Mouse (Mus musculus) left cerebral cortex, adult 2 months (tissue): ENCODE measurements around the gene Fnip1. TPM values are rescaled to one million over a fixed set of nuclear protein-coding genes. Genes with fewer than 3 reads are reported as not detected.
A peak's percentile ranks its signal among the peaks of the same experiment; 100 is the strongest.
"Not testable (repeated sequence)": the region's sequence is repeated elsewhere in the genome, so short reads cannot be mapped to it uniquely, and the experiment has no call there.

Source experiments
- DNase-seq, 2 experiments: peaks; one replicate each; pipeline ENCODE4 v3.0.0; 2021 to 2022; ENCODE audit warnings: low spot score in 2 of 2, mixed read lengths in 1 of 2; ENCODE audit errors: extremely low spot score in 1 of 2
- H3K27ac ChIP-seq: fragments of 200-600 bp; 2 replicates; pipeline ENCODE4 v1.8.1; 2022
- H3K4me3 ChIP-seq: fragments of 200-600 bp; 2 replicates; pipeline ENCODE4 v1.8.1; 2022
- CTCF ChIP-seq: fragments of 200-600 bp; IDR thresholded peaks from 2 replicates; pipeline ENCODE4 v1.8.1; 2022; ENCODE audit warnings: antibody characterized with exemption, mild to moderate bottlenecking, moderate library complexity
- intact Hi-C: fragments of 180-260 bp; cut with DNase I; formaldehyde crosslinking; loops from one replicate; pipeline ENCODE4 v1.15.1; 2025
- long read RNA-seq, 2 experiments: library from polyadenylated mRNA; stranded (forward); transcript quantifications; one replicate each; pipeline ENCODE4 v2.0.0; 2021; ENCODE audit warnings: borderline mapping rate in 2 of 2
- total RNA-seq, 2 experiments: library from RNA; stranded (reverse); gene quantifications; 2 replicates each; pipeline ENCODE4 v1.2.3; 2021

The Fnip1 gene
- 10 to 100 TPM; 36.3 to 38.3 TPM for total RNA-seq
- long read RNA-seq, experiment 1, full-length matches to known transcripts, result 13 of 22 reads
- long read RNA-seq, experiment 1, partial matches to known transcripts, result 6 of 22 reads
- long read RNA-seq, experiment 1, other reads (novel, unspliced or antisense), result 3 of 22 reads
- long read RNA-seq, experiment 2, full-length matches to known transcripts, result 6 of 11 reads
- long read RNA-seq, experiment 2, partial matches to known transcripts, result 1 of 11 reads
- long read RNA-seq, experiment 2, other reads (novel, unspliced or antisense), result 4 of 11 reads

DNA sequence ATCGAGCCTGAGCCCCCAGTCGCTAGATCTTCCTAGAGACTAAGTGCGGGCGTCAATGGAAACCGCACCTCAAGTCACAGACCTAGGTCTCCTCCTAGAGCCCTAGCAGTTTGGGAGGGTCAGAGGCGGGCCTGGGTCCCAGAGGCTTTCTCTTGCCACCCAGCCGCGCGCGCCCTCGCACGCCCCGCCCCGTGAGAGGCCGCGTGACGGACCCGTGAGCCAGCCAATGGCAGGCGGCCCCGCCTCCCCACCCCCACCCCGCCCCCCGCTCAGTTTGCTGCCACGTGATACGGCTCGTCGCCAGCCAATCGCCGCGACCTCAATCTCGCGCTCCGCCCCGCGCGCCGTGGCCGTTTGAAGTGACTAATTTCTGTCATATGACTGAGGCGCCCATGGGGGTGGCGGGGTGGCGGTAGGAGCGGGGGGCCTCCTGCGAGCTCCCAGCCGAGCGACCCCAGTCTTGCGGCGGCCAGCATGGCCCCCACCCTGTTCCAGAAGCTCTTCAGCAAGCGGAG is at the start of gene Fnip1:
TSS of gene Fnip1 (plus strand) at position 377 of the 515 bp plus-strand sequence.
- intact Hi-C loops, result loop anchor here (1.0 to 5.0 kb wide), 2 partner anchors 81 to 84 kb away; partner anchors contain the start of gene Rapgef6

DNA sequence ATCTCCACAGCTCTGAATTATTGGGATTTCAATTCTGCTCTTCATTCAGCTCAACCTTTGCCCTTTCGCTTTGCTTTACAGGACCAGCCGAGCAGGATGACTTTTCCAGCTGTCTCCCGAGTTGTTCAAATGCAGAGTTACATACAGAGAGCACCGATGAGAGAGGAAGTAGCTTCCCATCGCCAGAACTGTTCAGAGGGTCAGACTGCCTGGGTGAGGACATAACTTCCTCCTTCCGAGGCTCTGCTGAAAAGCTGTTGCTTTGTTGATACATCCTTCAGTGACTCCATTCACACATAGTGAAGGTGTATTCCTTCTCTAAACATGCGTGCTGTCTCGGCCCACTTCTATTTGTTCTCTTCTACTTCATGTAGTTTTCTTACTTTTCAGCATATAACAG is 47.6 kb upstream of the Fnip1 start:
- TF ChIP-seq CTCF, result no peak
- no peak for DNase-seq
- Histone ChIP-seq H3K4me3 (no peak overlapping the region), H3K27ac (no peak overlapping the region)
- intact Hi-C loops, result loop anchor here (10.0 kb wide), 1 partner anchor 236 kb away; no protein-coding TSS in a partner anchor

More for the DNA sequence above, at the start of gene Fnip1:
- peak within 1 kb of the TSS; percentile 67 for H3K4me3 ChIP-seq
- TF ChIP-seq CTCF, result no peak
- peak; percentile 92 to 94 for DNase-seq
- H3K27ac ChIP-seq, result peak within 1 kb of the TSS; percentile 99

DNA sequence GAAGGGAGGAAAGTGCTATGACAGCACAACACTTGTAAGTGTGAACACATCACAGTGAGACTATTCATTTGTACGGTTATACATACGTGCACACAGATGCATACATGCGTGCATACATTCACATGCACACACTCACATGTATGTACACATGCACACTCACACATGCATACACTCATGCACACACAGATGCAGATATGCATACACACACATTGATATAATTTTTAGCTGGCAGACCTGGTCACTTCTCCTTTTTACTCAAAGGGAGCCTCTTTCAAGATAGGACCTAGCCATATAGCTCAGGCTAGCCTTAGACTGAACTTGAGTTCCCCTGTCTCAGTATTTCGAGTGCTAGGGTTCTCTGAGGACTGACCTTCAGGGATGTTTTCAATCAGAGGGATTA is 46.7 kb upstream of the Fnip1 start:
- H3K4me3 ChIP-seq, result no peak overlapping the region
- intact Hi-C loops, result loop anchor here (10.0 kb wide), 1 partner anchor 237 kb away; no protein-coding TSS in a partner anchor
- DNase-seq, result no peak
- no peak for TF ChIP-seq CTCF
- no peak overlapping the region for H3K27ac ChIP-seq

DNA sequence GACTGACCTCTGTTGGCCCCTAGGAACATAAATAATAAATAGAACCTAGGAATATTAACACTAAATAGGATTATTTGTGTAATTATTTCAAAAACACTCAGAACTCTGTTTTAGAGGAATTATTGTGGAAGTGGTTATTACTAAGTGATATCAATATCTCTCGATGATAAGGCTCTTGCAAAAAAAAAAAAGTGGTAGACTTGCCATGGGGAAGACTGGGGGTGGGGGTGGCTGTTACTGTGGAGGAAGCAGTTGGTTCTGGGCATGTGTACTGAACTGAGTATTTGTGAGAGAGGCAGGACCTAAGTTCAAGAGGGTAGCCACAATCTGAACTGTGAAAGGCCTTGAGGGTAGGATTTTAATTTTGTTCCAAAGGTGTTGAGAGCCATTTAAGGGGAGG is 41.3 kb upstream of the Fnip1 start:
- DNase-seq, result no peak
- H3K4me3 ChIP-seq, result no peak overlapping the region
- no peak overlapping the region for H3K27ac ChIP-seq
- no peak for TF ChIP-seq CTCF
- intact Hi-C loops, result loop anchor here (10.0 kb wide), 1 partner anchor 242 kb away; no protein-coding TSS in a partner anchor

DNA sequence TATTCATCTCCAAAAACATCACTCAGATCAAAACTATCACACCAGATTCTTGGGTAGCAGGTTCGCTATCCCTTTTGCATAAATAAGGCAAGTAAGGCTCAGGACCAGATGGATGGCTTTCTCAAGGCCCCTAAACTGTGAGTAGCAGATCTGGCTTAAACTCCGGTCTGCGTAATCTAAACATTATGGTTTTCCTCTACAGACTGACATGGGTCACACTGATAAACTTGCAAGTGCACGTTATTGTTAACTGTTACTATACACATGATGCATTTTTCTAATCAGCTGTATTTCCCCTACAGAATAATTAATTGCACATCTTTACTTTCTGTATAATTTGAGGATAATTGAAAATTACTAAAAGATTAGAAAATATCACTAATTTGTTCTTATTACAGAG is 39.9 kb upstream of the Fnip1 start:
- DNase-seq, result no peak
- no peak for TF ChIP-seq CTCF
- intact Hi-C loops, result loop anchor here (10.0 kb wide), 1 partner anchor 243 kb away; no protein-coding TSS in a partner anchor
- Histone ChIP-seq H3K27ac (no peak overlapping the region), H3K4me3 (no peak overlapping the region)

DNA sequence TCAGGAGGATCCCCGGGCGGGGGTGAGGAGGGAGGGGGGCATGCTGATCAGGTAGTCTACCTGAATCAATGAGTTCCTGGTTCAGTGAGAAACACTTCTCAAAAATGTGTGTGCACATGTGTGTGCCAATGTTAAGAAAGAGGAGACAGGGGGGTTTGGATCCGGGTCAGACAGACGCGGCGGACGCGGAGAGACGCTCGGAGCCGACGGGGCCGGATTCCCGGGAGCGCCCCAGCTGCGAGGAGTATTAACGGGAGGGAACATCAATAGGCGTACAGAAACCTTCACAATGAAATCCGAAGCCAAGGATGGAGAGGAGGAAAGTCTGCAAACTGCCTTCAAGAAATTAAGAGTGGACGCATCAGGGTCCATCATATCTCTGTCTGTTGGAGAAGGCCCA is 37.2 kb upstream of the Fnip1 start:
- DNase-seq, H3K27ac ChIP-seq, intact Hi-C loops, H3K4me3 ChIP-seq: not testable (repeated sequence)

DNA sequence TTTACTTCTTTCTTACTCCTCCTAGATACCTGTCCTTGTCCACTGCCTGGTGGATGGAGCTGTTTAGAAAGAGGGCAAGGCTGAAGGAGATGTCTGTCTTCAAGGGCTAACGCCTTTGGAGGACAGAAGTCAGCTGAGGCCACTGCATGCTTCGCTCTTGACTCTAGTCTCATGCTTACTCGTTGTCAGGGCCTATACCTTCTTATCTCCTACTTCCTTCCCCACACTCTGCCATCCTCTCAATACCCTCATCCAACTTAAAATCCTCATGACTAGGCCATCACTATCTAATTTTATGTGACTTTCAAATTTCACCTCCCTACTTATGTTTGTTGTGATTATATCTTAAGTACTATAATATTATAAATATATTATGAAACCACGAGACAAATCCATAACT is 33.1 kb upstream of the Fnip1 start:
- DNase-seq, result no peak
- intact Hi-C loops, result no loop called here
- TF ChIP-seq CTCF, result no peak
- Histone ChIP-seq H3K4me3 (no peak overlapping the region), H3K27ac (no peak overlapping the region)

DNA sequence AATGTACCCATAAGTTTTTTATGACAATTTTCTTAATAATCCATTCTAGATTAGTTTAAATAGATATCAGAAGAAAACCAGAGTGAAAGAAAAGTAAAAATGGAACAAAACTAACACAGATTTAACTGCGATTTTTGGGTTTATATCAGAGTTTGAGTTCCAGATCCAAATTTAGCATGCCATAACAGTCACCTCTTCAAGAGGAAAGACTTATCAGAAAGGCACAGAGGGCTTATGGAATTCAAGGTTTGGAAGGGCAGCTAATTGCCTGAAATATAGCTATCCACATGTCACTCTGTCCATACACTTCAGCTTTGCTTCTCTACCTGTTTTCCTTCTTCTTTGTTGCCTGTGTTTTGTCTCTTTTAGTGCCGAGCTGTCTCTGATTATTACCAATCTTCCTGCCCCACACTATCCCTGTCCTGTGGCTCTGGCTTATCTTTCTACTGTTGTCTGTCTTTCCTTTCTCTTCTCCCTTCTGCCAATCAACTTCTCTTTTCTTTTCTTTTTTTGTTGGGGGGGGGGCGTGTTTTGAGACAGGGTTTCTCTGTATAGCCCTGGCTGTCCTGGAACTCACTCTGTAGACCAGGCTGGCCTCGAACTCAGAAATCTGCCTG is 31.0 kb upstream of the Fnip1 start:
- H3K4me3 ChIP-seq, result no peak overlapping the region
- no peak overlapping the region for H3K27ac ChIP-seq
- TF ChIP-seq CTCF, result no peak
- intact Hi-C loops, result no loop called here
- no peak for DNase-seq

DNA sequence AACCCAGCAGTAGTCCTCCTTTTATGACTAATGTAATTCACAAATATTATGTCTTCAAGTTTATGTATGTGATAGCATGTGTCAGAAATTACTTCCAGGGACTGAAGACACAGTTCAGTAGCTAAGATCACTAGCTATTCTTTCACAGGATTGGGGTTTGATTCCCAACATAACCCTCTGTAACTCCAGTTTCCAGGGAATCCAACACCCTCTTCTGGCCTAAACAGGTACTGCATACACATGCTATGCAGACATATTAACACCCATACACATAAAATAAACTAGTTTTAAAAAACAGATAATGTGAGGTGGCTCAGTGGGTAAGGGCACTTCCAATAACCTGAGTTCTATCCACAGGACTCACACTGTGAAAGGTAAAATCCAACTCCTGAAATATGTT is 27.4 kb upstream of the Fnip1 start:
- Histone ChIP-seq H3K4me3 (no peak overlapping the region), H3K27ac (no peak overlapping the region)
- intact Hi-C loops, result no loop called here
- peak; percentile 34 for TF ChIP-seq CTCF
- no peak for DNase-seq

DNA sequence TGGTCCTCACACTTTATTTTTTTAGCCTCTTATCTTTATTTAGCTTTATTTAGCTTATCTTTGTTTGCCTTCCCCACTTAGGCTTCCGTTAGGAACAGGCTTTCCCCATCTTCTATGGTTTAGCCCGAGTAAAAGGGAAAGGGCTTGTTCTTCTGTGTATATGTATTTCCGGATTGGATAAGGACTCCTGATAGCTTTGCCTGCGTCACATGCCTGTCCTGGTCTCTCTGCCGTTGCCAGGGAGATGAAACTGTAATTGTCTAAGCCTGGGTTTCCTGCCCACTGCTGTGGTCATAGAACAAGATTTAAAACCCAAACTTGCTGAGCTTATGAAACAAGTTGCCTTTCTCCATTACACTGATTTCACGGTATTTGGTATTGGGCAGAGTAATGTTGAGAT is 25.0 kb upstream of the Fnip1 start:
- Histone ChIP-seq H3K4me3 (no peak overlapping the region), H3K27ac (no peak overlapping the region)
- intact Hi-C loops, result no loop called here
- DNase-seq, result no peak
- TF ChIP-seq CTCF, result no peak

DNA sequence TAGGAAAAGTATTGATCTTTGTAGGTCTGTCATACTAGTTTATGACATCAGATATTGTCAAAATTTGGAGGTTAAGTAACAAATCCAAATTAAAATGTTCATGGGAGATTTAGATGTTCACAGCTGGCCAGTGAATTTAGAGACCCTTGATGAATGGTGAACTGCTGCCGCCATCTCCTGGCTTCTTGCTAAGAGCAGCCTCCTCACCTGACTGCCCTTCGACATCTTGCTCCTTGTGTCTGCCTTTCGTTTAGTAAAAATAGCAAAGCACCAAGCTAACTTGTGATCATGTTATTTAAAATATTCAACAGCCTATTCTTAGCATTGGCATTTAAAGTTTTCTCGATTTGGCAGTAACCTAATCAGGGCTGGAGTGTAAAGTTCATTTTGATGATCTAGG is 15.0 kb upstream of the Fnip1 start:
- intact Hi-C loops, result no loop called here
- DNase-seq, result no peak
- no peak overlapping the region for H3K4me3 ChIP-seq
- TF ChIP-seq CTCF, result no peak
- H3K27ac ChIP-seq, result no peak overlapping the region

DNA sequence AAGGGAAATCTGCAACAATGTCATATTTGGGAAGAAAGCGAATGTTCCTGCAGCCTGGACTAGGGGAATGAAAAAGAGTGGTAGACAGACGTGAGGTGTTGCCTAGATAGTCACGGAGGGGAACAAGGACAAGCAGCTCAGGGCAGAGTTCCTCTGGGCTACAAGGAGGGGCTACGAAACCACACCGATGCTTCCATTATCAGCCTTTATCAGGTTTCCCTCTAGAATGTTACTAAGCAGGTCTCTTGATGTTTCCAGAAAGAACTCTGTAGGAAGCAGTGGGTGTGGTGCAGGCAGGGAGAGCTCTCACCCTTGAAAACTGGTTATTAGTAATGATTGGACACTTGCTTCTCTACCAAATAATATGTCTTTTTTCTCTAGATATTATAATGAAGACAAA is 11.7 kb upstream of the Fnip1 start:
- Histone ChIP-seq H3K4me3 (no peak overlapping the region), H3K27ac (no peak overlapping the region)
- intact Hi-C loops, result no loop called here
- DNase-seq, result no peak
- TF ChIP-seq CTCF, result no peak
